In the genomic region with DNA sequence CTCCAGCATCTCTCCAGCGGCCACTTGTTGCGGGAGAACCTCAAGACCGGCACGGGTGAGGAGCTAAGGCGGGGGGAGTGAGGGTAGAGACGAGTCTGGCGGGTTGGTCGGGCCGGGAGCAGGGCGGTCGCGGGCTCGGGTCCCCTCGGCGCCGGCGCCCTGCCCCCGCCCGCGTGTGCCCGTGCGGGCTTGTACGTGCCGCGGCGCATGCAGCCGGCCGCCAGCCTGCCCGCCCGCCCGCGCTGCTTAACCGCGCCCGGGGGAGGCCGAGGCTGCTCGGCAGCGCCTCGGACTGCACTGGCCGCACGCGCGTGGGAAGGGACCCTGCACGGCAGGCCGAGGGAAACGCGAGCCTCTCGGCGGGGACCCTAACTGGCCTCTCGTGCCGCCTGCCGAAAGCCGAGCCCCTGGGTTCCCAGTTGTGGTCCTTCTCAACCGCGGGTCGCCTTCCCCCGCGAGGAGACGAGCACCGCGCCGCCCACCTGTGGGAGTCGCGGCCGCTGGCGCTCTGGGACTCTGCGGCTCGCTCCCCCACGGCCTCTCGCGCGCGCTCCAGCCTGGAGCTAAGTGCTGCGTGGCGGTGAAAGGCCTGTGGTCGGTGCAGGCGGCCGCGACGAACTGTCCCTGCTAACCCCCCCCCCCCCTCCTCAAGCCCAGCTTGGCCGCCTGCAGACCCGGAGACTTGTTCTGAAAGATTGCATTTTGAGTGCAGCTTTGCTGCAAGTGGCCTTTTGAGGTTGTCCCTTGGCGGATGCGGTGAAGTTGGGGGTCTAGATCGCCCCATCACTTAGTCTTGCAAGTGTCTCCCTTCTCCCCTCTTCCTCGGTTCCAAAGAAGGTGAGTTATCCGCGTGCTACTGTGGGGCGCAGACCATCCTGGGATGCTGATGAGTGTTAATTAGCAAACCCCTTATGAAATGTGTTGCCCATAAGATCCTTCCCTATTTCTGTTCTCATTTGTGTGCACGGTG, we compare ENCODE assay signal across 8 mouse cellular contexts. TPM values are rescaled to one million over a fixed set of nuclear protein-coding genes. Genes with fewer than 3 reads are reported as not detected.
DNase-seq lines count a peak whose midpoint lies in the region; ATAC-seq and TF ChIP-seq lines count a peak whose summit lies in the region.

No protein-coding gene starts in this region.

- peaks cover 9% of the 10 kb centered on the region; the same call in 1 of the 2 replicates for H3K4me1 ChIP-seq in lung, embryonic 16.5 days (replicated peaks; ENCODE audit: control insufficient read depth, insufficient read depth, low read length)
- peaks cover 21% of the 10 kb centered on the region for H3K4me1 ChIP-seq in embryonic facial prominence, embryonic 15.5 days
- peaks cover 4% of the 10 kb centered on the region; the same call in 1 of the 2 replicates for H3K4me1 ChIP-seq in intestine, embryonic 16.5 days (ENCODE audit: control insufficient read depth, insufficient read depth, low read length)
- H3K4me1 ChIP-seq in midbrain, embryonic 16.5 days (ENCODE audit: control insufficient read depth, insufficient read depth, low read length), result no peaks in the 10 kb centered on the region; the same call in 1 of the 2 replicates

- TF ChIP-seq CTCF in brain, embryonic 14.5 days (IDR thresholded peaks at IDR 0.05; ENCODE audit: borderline replicate concordance, extremely low read depth, insufficient read depth, insufficient read length), result no peak

- peak; percentile 82 for ATAC-seq in lung, embryonic 16.5 days (ENCODE audit: low read depth)
- peak; percentile 80 for ATAC-seq in embryonic facial prominence, embryonic 15.5 days (ENCODE audit: insufficient number of reproducible peaks, low FRiP score, low TSS enrichment, low read depth)
- ATAC-seq in intestine, embryonic 16.5 days, result peak; percentile 86
- ATAC-seq in midbrain, embryonic 16.5 days, result peak; percentile 84

- 0 out of 2 replicates have a peak, but pooled peaks have one; percentile 12 for TF ChIP-seq POLR2A in brain, embryonic 14.5 days (IDR thresholded peaks at IDR 0.05; ENCODE audit: borderline replicate concordance, extremely low read depth, insufficient read depth, insufficient read length, poor library complexity, severe bottlenecking)

- H3K4me2 ChIP-seq in lung, embryonic 16.5 days (ENCODE audit: low read depth, low read length), result peak overlapping the region; percentile 99
- peak overlapping the region; percentile 96 for H3K4me2 ChIP-seq in embryonic facial prominence, embryonic 15.5 days (replicated peaks)
- H3K4me2 ChIP-seq in intestine, embryonic 16.5 days (ENCODE audit: low read depth, low read length), result peak overlapping the region; percentile 97
- H3K4me2 ChIP-seq in midbrain, embryonic 16.5 days (ENCODE audit: low read length), result peak overlapping the region; percentile 77

- no peaks in the 10 kb centered on the region for H3K9me3 ChIP-seq in lung, embryonic 16.5 days (ENCODE audit: control insufficient read depth, low read length)
- H3K9me3 ChIP-seq in embryonic facial prominence, embryonic 15.5 days (replicated peaks), result no peaks in the 10 kb centered on the region
- H3K9me3 ChIP-seq in intestine, embryonic 16.5 days (ENCODE audit: control insufficient read depth, low read length), result no peaks in the 10 kb centered on the region
- no peaks in the 10 kb centered on the region for H3K9me3 ChIP-seq in midbrain, embryonic 16.5 days (replicated peaks; ENCODE audit: control insufficient read depth, low read length, poor library complexity, severe bottlenecking)

- peak overlapping the region; percentile 71 for H3K4me3 ChIP-seq in lung, embryonic 16.5 days (ENCODE audit: low read length)
- H3K4me3 ChIP-seq in embryonic facial prominence, embryonic 15.5 days (replicated peaks), result peak overlapping the region; percentile 74
- peak overlapping the region; percentile 78 for H3K4me3 ChIP-seq in intestine, embryonic 16.5 days (ENCODE audit: low read length)
- peak overlapping the region; percentile 55 for H3K4me3 ChIP-seq in midbrain, embryonic 16.5 days (ENCODE audit: low read depth, low read length)

- H3K9ac ChIP-seq in lung, embryonic 16.5 days (ENCODE audit: low read length), result peak overlapping the region; percentile 79
- H3K9ac ChIP-seq in embryonic facial prominence, embryonic 15.5 days, result peak overlapping the region; percentile 66
- H3K9ac ChIP-seq in intestine, embryonic 16.5 days (ENCODE audit: low read depth, low read length), result peak overlapping the region; percentile 80
- H3K9ac ChIP-seq in midbrain, embryonic 16.5 days (ENCODE audit: low read depth, low read length), result peak overlapping the region; percentile 64

- no peak overlapping the region for H3K27ac ChIP-seq in lung, embryonic 16.5 days (ENCODE audit: low read length)
- no peak overlapping the region for H3K27ac ChIP-seq in embryonic facial prominence, embryonic 15.5 days (replicated peaks)
- H3K27ac ChIP-seq in intestine, embryonic 16.5 days (ENCODE audit: low read length), result no peak overlapping the region
- 0 out of 2 replicates have a peak overlapping the region, but pooled peaks have one; percentile 1 for H3K27ac ChIP-seq in midbrain, embryonic 16.5 days (ENCODE audit: low read length)

- H3K36me3 ChIP-seq in lung, embryonic 16.5 days (ENCODE audit: control insufficient read depth, insufficient read depth, low read length), result no peaks in the 10 kb centered on the region
- H3K36me3 ChIP-seq in embryonic facial prominence, embryonic 15.5 days, result no peaks in the 10 kb centered on the region
- no peaks in the 10 kb centered on the region for H3K36me3 ChIP-seq in intestine, embryonic 16.5 days (ENCODE audit: control insufficient read depth, insufficient read depth, low read length)
- no peaks in the 10 kb centered on the region for H3K36me3 ChIP-seq in midbrain, embryonic 16.5 days (ENCODE audit: control insufficient read depth, insufficient read depth, low read length)

- WGBS in lung, embryonic 16.5 days, result 1% methylated on average over 82 of the region's 90 CpGs
- 1% methylated on average over 82 of the region's 90 CpGs for WGBS in embryonic facial prominence, embryonic 15.5 days
- WGBS in intestine, embryonic 16.5 days, result 1% methylated on average over 78 of the region's 90 CpGs
- whole genome bisulfite sequencing in midbrain, embryonic 16.5 days, result 1% methylated on average over 62 of the region's 90 CpGs

- DNase-seq in lung, postnatal 25 days (ENCODE audit: low spot score), result no peak
- DNase-seq in brain, embryonic 14.5 days (ENCODE audit: low read depth), result peak; percentile 50
- no peak for DNase-seq in urinary bladder, adult 2 months (ENCODE audit: low spot score)
- DNase-seq in T-cell, adult 2 months (ENCODE audit: low spot score), result no peak

- H3K27me3 ChIP-seq in lung, embryonic 16.5 days (ENCODE audit: control insufficient read depth, insufficient read depth, low read depth, low read length), result no peaks in the 10 kb centered on the region; the same call in 1 of the 2 replicates
- H3K27me3 ChIP-seq in embryonic facial prominence, embryonic 15.5 days, result no peaks in the 10 kb centered on the region; the same call in 1 of the 2 replicates
- no peaks in the 10 kb centered on the region; the same call in 1 of the 2 replicates for H3K27me3 ChIP-seq in intestine, embryonic 16.5 days (replicated peaks; ENCODE audit: control insufficient read depth, insufficient read depth, low read length)
- H3K27me3 ChIP-seq in midbrain, embryonic 16.5 days (ENCODE audit: control insufficient read depth, insufficient read depth, low read depth, low read length), result no peaks in the 10 kb centered on the region

RNA-seq across cellular contexts. Expression of a gene that starts 1.1 kb away (rescaled TPM):
- 21.1 and 21.3 TPM in 2 replicates for polyA plus RNA-seq in lung, embryonic 16.5 days (2015; fragmentation: Nextera tagmentation; extraction: Ambion mirVana)
- polyA plus RNA-seq in brain, embryonic 14.5 days (2012; rRNA removed), result 7.5 and 9.1 TPM in 2 replicates
- 15.3 and 17.3 TPM in 2 replicates for polyA plus RNA-seq in embryonic facial prominence, embryonic 15.5 days (2015; fragmentation: Nextera tagmentation; extraction: Ambion mirVana)
- 18.9 and 19.9 TPM in 2 replicates for polyA plus RNA-seq in intestine, embryonic 16.5 days (2015; fragmentation: Nextera tagmentation; extraction: Ambion mirVana)
- polyA plus RNA-seq in midbrain, embryonic 16.5 days (2015; fragmentation: Nextera tagmentation; extraction: Ambion mirVana), result 9.0 and 9.2 TPM in 2 replicates
- polyA plus RNA-seq in urinary bladder, adult 2 months (2012; rRNA removed), result 9.5 and 9.8 TPM in 2 replicates
